Mouse (Mus musculus) small intestine, adult 2 months (tissue): Measurements from ENCODE around the gene Irf9. TPM values are rescaled to one million over a fixed set of nuclear protein-coding genes. Genes with fewer than 3 reads are reported as not detected.

Experiments used
- H3K27ac ChIP-seq: fragments of 200-500 bp; 2 replicates; pipeline ENCODE4 v1.5.1; 2012; ENCODE audit warnings: low read depth, low read length, control low read depth, inconsistent platforms; ENCODE audit not compliant: insufficient read depth
- H3K27me3 ChIP-seq: fragments of 200-500 bp; 2 replicates; pipeline ENCODE4 v1.6.1; 2012; ENCODE audit warnings: mild to moderate bottlenecking, moderate library complexity, low read length, inconsistent platforms; ENCODE audit not compliant: control insufficient read depth, insufficient read depth
- H3K36me3 ChIP-seq: fragments of 200-500 bp; 2 replicates; pipeline ENCODE4 v1.6.1; 2012; ENCODE audit warnings: mild to moderate bottlenecking, low read length, control low read depth, inconsistent platforms; ENCODE audit not compliant: control insufficient read depth, insufficient read depth
- H3K4me1 ChIP-seq: fragments of 200-500 bp; 2 replicates; pipeline ENCODE4 v1.6.1; 2012; ENCODE audit warnings: low read length, inconsistent platforms, mixed read lengths; ENCODE audit not compliant: control insufficient read depth, insufficient read depth, insufficient read length
- H3K4me3 ChIP-seq: fragments of 200-500 bp; 2 replicates; pipeline ENCODE4 v1.5.1; 2012; ENCODE audit warnings: low read depth, mild to moderate bottlenecking, control low read depth, inconsistent platforms, low read length, moderate library complexity
- CTCF ChIP-seq: fragments of 200-500 bp; IDR thresholded peaks from 2 replicates; pipeline ENCODE4 v1.5.1; 2012; ENCODE audit warnings: low read depth, mild to moderate bottlenecking, control low read depth, inconsistent platforms, low read length, moderate library complexity, mixed read lengths; ENCODE audit not compliant: insufficient replicate concordance, insufficient read length; ENCODE audit errors: extremely low read depth
- POLR2A ChIP-seq: fragments of 200-500 bp; IDR thresholded peaks from 2 replicates; pipeline ENCODE4 v1.6.1; 2012; ENCODE audit warnings: low read depth, mild to moderate bottlenecking, control low read depth, inconsistent platforms, low read length, moderate library complexity
- WGBS: fragments of 180-500 bp; shearing (Covaris S2); methylation state at CpG from one replicate; pipeline ENCODE4 v1.1.7; 2018; 5-methylcytosine and 5-hydroxymethylcytosine counted together
- polyA plus RNA-seq: library from polyadenylated mRNA; depleted of rRNA; stranded (reverse); fragments of >200 nt; gene quantifications from 2 replicates; pipeline ENCODE4 v1.2.3, GENCODE M21; 2012

Irf9 gene
- polyA plus RNA-seq, 1 experiment: 77.6 TPM

GRCm38 (mm10) chr14:55640816-55641215 is 37.4 kb downstream of the Irf9 start:
- H3K4me3 ChIP-seq: no peak overlapping the region
- H3K27ac ChIP-seq: no peak overlapping the region
- no peaks in the 10 kb centered on the region for H3K27me3 ChIP-seq
- H3K36me3 ChIP-seq: peaks cover 34% of the 10 kb centered on the region
- 96% methylated on average over 14 of the region's 14 CpGs for WGBS
- H3K4me1 ChIP-seq: peaks cover 11% of the 10 kb centered on the region; the same call in 1 of the 2 replicates
- no peak for TF ChIP-seq POLR2A
- no peak for TF ChIP-seq CTCF

GRCm38 (mm10) chr14:55641291-55641690 is 37.9 kb downstream of the Irf9 start:
- TF ChIP-seq POLR2A: no peak
- TF ChIP-seq CTCF: no peak
- Histone ChIP-seq H3K4me1 (peaks cover 11% of the 10 kb centered on the region; the same call in 1 of the 2 replicates), H3K27ac (no peak overlapping the region), H3K27me3 (no peaks in the 10 kb centered on the region), H3K36me3 (peaks cover 32% of the 10 kb centered on the region), H3K4me3 (no peak overlapping the region)
- WGBS: 92% methylated on average over 13 of the region's 13 CpGs

- Histone ChIP-seq H3K4me3 (peak overlapping the region; percentile 93), H3K27ac (peak overlapping the region; percentile 97), H3K27me3 (no peaks in the 10 kb centered on the region), H3K36me3 (peaks cover 31% of the 10 kb centered on the region), H3K4me1 (peaks cover 11% of the 10 kb centered on the region; the same call in 1 of the 2 replicates)
- TF ChIP-seq POLR2A (no peak), CTCF (no peak)
- 12% methylated on average over 8 of the region's 8 CpGs for WGBS
These were observed 39.3 kb downstream of the Irf9 start for GRCm38 (mm10) chr14:55642679-55643059.

DNA sequence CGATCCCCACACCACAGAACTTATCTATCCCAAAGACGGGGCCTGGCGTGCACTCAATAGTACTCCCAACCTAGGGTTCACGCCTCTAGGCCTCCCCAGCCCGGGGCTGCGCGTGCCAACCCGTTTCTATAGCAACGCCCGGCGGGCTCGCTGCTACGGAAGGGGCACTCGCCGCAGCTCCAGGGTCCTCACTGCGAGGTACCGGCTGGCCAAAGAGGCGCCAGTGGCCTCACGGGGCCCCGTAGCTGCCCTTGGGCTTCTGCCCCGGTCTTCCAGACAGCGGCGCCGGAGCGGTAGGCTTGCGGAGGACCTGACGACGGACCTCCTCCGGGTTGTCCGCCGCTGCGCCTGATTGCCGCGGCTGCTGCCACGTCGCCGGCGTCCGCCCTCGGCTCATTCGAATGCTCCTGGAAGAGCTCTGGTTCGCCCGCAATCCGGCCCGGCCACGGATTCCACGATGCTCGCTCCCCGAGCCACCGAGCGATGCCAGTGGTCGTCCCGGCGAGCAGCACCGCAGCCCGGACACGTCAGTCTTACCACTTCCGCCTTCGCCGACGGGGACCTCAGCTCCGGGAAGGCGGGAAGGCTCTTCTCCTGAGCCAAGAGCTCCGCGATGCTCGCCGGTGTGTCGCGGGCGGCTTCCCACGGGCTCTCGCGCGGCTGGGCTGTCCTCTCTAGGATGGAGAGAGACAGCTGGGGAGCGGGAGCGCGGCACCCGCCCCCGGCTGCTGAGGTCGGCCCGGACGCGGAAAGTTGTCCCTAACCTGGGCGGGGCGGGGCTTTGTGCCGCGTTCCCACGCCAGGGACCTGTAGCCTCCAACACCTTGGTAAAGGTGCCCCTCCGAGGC is 39.9 kb downstream of the Irf9 start, which contains the start of gene Tm9sf1:
Tm9sf1 (minus strand) TSS at position 747 of the 848 bp plus-strand sequence.
- H3K27me3 ChIP-seq: no peaks in the 10 kb centered on the region
- under 1% methylated on average over 89 of the region's 89 CpGs for WGBS
- H3K4me1 ChIP-seq: peaks cover 11% of the 10 kb centered on the region; the same call in 1 of the 2 replicates
- peaks cover 26% of the 10 kb centered on the region for H3K36me3 ChIP-seq
- peak within 1 kb of the TSS; percentile 93 for H3K4me3 ChIP-seq
- TF ChIP-seq POLR2A (peak; percentile 12; the same call in 1 of the 2 replicates), CTCF (no peak)
- H3K27ac ChIP-seq: peak within 1 kb of the TSS; percentile 97

- TF ChIP-seq POLR2A: no peak
- TF ChIP-seq CTCF: no peak
- H3K27ac ChIP-seq: peak overlapping the region; percentile 45
- WGBS: 3% methylated on average over 17 of the region's 17 CpGs
- peaks cover 14% of the 10 kb centered on the region; the same call in 1 of the 2 replicates for H3K4me1 ChIP-seq
- peak overlapping the region; percentile 93 for H3K4me3 ChIP-seq
- no peaks in the 10 kb centered on the region for H3K27me3 ChIP-seq
- peaks cover 19% of the 10 kb centered on the region for H3K36me3 ChIP-seq
These were observed 41.0 kb downstream of the Irf9 start for GRCm38 (mm10) chr14:55644261-55644888.

- no peak for TF ChIP-seq POLR2A
- TF ChIP-seq CTCF: no peak
- peaks cover 7% of the 10 kb centered on the region; the same call in 1 of the 2 replicates for H3K4me1 ChIP-seq
- peaks cover 1% of the 10 kb centered on the region; the same call in 1 of the 2 replicates for H3K36me3 ChIP-seq
- no peaks in the 10 kb centered on the region for H3K27me3 ChIP-seq
- no peak within 1 kb of the TSS for H3K27ac ChIP-seq
- H3K4me3 ChIP-seq: no peak within 1 kb of the TSS
- 91% methylated on average over 2 of the region's 2 CpGs for WGBS
These were observed 46.5 kb downstream of the Irf9 start, which contains the start of gene Tssk4 for GRCm38 (mm10) chr14:55649884-55650283. Tssk4 (plus strand) TSS chr14:55650184.
